Mouse (Mus musculus) kidney, embryonic 16.5 days (tissue): ENCODE data around the gene Fhdc1. TPM values are rescaled to one million over a fixed set of nuclear protein-coding genes. Genes with fewer than 3 reads are reported as not detected.

Source experiments
- ATAC-seq: fragments of 200-750 bp; cut with Nextera tagmentation; 2 replicates; pipeline ENCODE4 v1.8.0; 2017; ENCODE audit warnings: moderate TSS enrichment; ENCODE audit not compliant: low FRiP score, low TSS enrichment
- H3K27ac ChIP-seq: fragments of 300-500 bp; sonication (generic); 2 replicates; pipeline ENCODE4 v1.5.1; 2014; ENCODE audit warnings: low read length
- H3K27me3 ChIP-seq: fragments of 300-500 bp; sonication (generic); 2 replicates; pipeline ENCODE4 v1.6.1; 2014; ENCODE audit warnings: low read length, control low read depth, mixed read lengths; ENCODE audit not compliant: insufficient read depth
- H3K36me3 ChIP-seq: fragments of 300-500 bp; sonication (generic); 2 replicates; pipeline ENCODE4 v1.6.1; 2014; ENCODE audit warnings: low read length, control low read depth, mixed read lengths; ENCODE audit not compliant: insufficient read depth
- H3K4me1 ChIP-seq: fragments of 300-500 bp; sonication (generic); 2 replicates; pipeline ENCODE4 v1.6.1; 2014; ENCODE audit warnings: low read length, control low read depth, mixed read lengths; ENCODE audit not compliant: insufficient read depth
- H3K4me2 ChIP-seq: fragments of 300-500 bp; sonication (generic); replicated peaks from 2 replicates; pipeline ENCODE4 v1.6.1; 2014; ENCODE audit warnings: low read depth, low read length
- H3K4me3 ChIP-seq: fragments of 300-500 bp; sonication (generic); 2 replicates; pipeline ENCODE4 v1.5.1; 2014; ENCODE audit warnings: mild to moderate bottlenecking, low read length
- H3K9ac ChIP-seq: fragments of 300-500 bp; sonication (generic); replicated peaks from 2 replicates; pipeline ENCODE4 v1.6.1; 2014; ENCODE audit warnings: low read length
- H3K9me3 ChIP-seq: fragments of 300-500 bp; sonication (generic); 2 replicates; pipeline ENCODE4 v1.6.1; 2016; ENCODE audit warnings: low read length, control low read depth
- WGBS: fragments of 180-500 bp; shearing (Covaris S2); extraction: QIAGEN DNeasy Blood & Tissue Kit; methylation state at CpG from one replicate; pipeline ENCODE4 v1.1.7; 2014; 5-methylcytosine and 5-hydroxymethylcytosine counted together
- polyA plus RNA-seq: library from polyadenylated mRNA; unstranded; fragments of >200 nt; fragmentation: Nextera tagmentation; extraction: Ambion mirVana; gene quantifications from 2 replicates; pipeline ENCODE4 v1.2.1, GENCODE M21; 2015

Fhdc1 gene
- polyA plus RNA-seq, 1 experiment from 2014 or later = 3.9 TPM

- H3K36me3 ChIP-seq = no peaks in the 10 kb centered on the region
- no peak overlapping the region for H3K4me3 ChIP-seq
- H3K27ac ChIP-seq = no peak overlapping the region
- no peak for ATAC-seq
- H3K27me3 ChIP-seq = no peaks in the 10 kb centered on the region
- H3K9ac ChIP-seq = no peak overlapping the region
- no peaks in the 10 kb centered on the region; the same call in 1 of the 2 replicates for H3K9me3 ChIP-seq
- H3K4me2 ChIP-seq = no peak overlapping the region
- H3K4me1 ChIP-seq = no peaks in the 10 kb centered on the region
- WGBS = 73% methylated on average over 2 of the region's 2 CpGs
Observed at GRCm38 (mm10) chr3:84396240-84396639, 84.0 kb downstream of the Fhdc1 start.

- no peaks in the 10 kb centered on the region for H3K4me1 ChIP-seq
- H3K27me3 ChIP-seq = no peaks in the 10 kb centered on the region
- no peak overlapping the region for H3K4me2 ChIP-seq
- ATAC-seq = no peak
- no peak overlapping the region for H3K9ac ChIP-seq
- no peaks in the 10 kb centered on the region for H3K36me3 ChIP-seq
- no peaks in the 10 kb centered on the region; the same call in 1 of the 2 replicates for H3K9me3 ChIP-seq
- H3K27ac ChIP-seq = no peak overlapping the region
- H3K4me3 ChIP-seq = no peak overlapping the region
Observed at GRCm38 (mm10) chr3:84395840-84396239, 84.4 kb downstream of the Fhdc1 start.

GRCm38 (mm10) chr3:84394841-84395447 lies 85.3 kb downstream of the Fhdc1 start:
- Histone ChIP-seq H3K4me1 (no peaks in the 10 kb centered on the region), H3K27me3 (no peaks in the 10 kb centered on the region), H3K36me3 (no peaks in the 10 kb centered on the region), H3K27ac (no peak overlapping the region), H3K9ac (no peak overlapping the region), H3K9me3 (no peaks in the 10 kb centered on the region; the same call in 1 of the 2 replicates), H3K4me3 (no peak overlapping the region), H3K4me2 (no peak overlapping the region)
- WGBS = 71% methylated on average over 8 of the region's 8 CpGs
- no peak for ATAC-seq

Other genes starting within 250 kb of the Fhdc1 start
- gene Trim2, start 173.6 kb downstream of the Fhdc1 start, polyA plus RNA-seq = 25.5 and 28.3 TPM in 2 replicates
- gene Arfip1, start 102.2 kb upstream of the Fhdc1 start, polyA plus RNA-seq = 51.5 and 52.6 TPM in 2 replicates
- gene Tigd4, start 113.1 kb upstream of the Fhdc1 start, polyA plus RNA-seq = 0.09 TPM in 1 of 2 replicates, not detected in the other
- gene Tmem154, start 185.8 kb upstream of the Fhdc1 start, polyA plus RNA-seq = 0.82 and 0.89 TPM in 2 replicates